Mouse (Mus musculus) bone marrow macrophage, adult 2 months (primary cell): ENCODE results near the gene Cdkn2d.

Source experiments
- CTCF ChIP-seq: IDR thresholded peaks from 2 replicates; pipeline ENCODE4 v1.5.1; 2012; ENCODE audit warnings: low read depth, mild to moderate bottlenecking, low read length, moderate library complexity
- POLR2A ChIP-seq: IDR thresholded peaks from 2 replicates; pipeline ENCODE4 v1.6.1; 2012; ENCODE audit warnings: mild to moderate bottlenecking, low read depth, low read length, borderline replicate concordance

- TF ChIP-seq CTCF (no peak), POLR2A (no peak)
Observed at GRCm38 (mm10) chr9:21238733-21239464, 52.3 kb downstream of the Cdkn2d start, which contains the start of gene Keap1.
